Mouse (Mus musculus) liver, adult 2 months (tissue): Measurements from ENCODE around the gene Synpo2. TPM values are rescaled to one million over a fixed set of nuclear protein-coding genes. Genes with fewer than 3 reads are reported as not detected.
A peak's percentile ranks its signal among the peaks of the same experiment; 100 is the strongest.

Experiments used
- DNase-seq: peaks from one replicate; pipeline ENCODE4 v3.0.0-alpha.2; 2011; ENCODE audit warnings: low read depth, low spot score; ENCODE audit errors: extremely low read depth
- H3K27ac ChIP-seq: fragments of 200-500 bp; replicated peaks from 2 replicates; pipeline ENCODE4 v1.5.1; 2012; ENCODE audit warnings: low read depth, mild to moderate bottlenecking, control low read depth, inconsistent platforms, low read length; ENCODE audit not compliant: insufficient read depth
- H3K27me3 ChIP-seq: fragments of 200-500 bp; 2 replicates; pipeline ENCODE4 v1.6.1; 2012; ENCODE audit warnings: mild to moderate bottlenecking, moderate library complexity, low read length, inconsistent platforms; ENCODE audit not compliant: control insufficient read depth, insufficient read depth
- H3K36me3 ChIP-seq: fragments of 200-500 bp; 2 replicates; pipeline ENCODE4 v1.6.1; 2012; ENCODE audit warnings: low read length, inconsistent platforms; ENCODE audit not compliant: control insufficient read depth, insufficient read depth
- H3K4me1 ChIP-seq: fragments of 200-500 bp; 2 replicates; pipeline ENCODE4 v1.6.1; 2011; ENCODE audit warnings: low read length; ENCODE audit not compliant: control insufficient read depth, insufficient read depth
- H3K4me3 ChIP-seq: fragments of 200-500 bp; 2 replicates; pipeline ENCODE4 v1.5.1; 2011; ENCODE audit warnings: low read depth, mild to moderate bottlenecking, control low read depth, low read length, moderate library complexity; ENCODE audit not compliant: insufficient read depth
- H3K79me2 ChIP-seq: fragments of 200-500 bp; 2 replicates; pipeline ENCODE4 v1.6.1; 2012; ENCODE audit warnings: inconsistent platforms, mild to moderate bottlenecking, low read length, moderate library complexity; ENCODE audit not compliant: control insufficient read depth, insufficient read depth
- H3K9ac ChIP-seq: fragments of 200-500 bp; 2 replicates; pipeline ENCODE4 v1.6.1; 2012; ENCODE audit warnings: low read depth, mild to moderate bottlenecking, control low read depth, inconsistent platforms, low read length
- CTCF ChIP-seq: fragments of 200-500 bp; IDR thresholded peaks from 2 replicates; pipeline ENCODE4 v1.5.1; 2011; ENCODE audit warnings: low read depth, low read length, control low read depth
- POLR2A ChIP-seq: fragments of 200-500 bp; IDR thresholded peaks from 2 replicates; pipeline ENCODE4 v1.6.1; 2011; ENCODE audit warnings: low read length, control low read depth; ENCODE audit not compliant: insufficient read depth; ENCODE audit errors: extremely low read depth
- WGBS: fragments of 180-500 bp; shearing (Covaris S2); methylation state at CpG from one replicate; pipeline ENCODE4 v1.1.7; 2018; 5-methylcytosine and 5-hydroxymethylcytosine counted together
- polyA plus RNA-seq: library from polyadenylated mRNA; depleted of rRNA; stranded (reverse); fragments of >200 nt; gene quantifications from 2 replicates; pipeline ENCODE4 v1.2.3, GENCODE M21; 2012; rRNA removed
- total RNA-seq: library from RNA; depleted of rRNA; stranded (reverse); fragments of >200 nt; gene quantifications from 2 replicates; pipeline ENCODE4 v1.2.3, GENCODE M21; 2014; rRNA removed

Gene Synpo2
- total RNA-seq (0.34 and 0.37 TPM in 2 replicates), polyA plus RNA-seq (0.06 TPM in 2 replicates)

GRCm38 (mm10) chr3:123235921-123236320 is at the start of gene Synpo2:
Synpo2 (minus strand) TSS chr3:123236149.
- TF ChIP-seq POLR2A (0 out of 2 replicates have a peak, but pooled peaks have one; percentile 28), CTCF (no peak)
- Histone ChIP-seq H3K4me3 (peak within 1 kb of the TSS; percentile 43), H3K27me3 (no peaks in the 10 kb centered on the region), H3K27ac (no peak within 1 kb of the TSS), H3K79me2 (no peaks in the 10 kb centered on the region), H3K4me1 (no peaks in the 10 kb centered on the region), H3K36me3 (no peaks in the 10 kb centered on the region), H3K9ac (peak within 1 kb of the TSS; percentile 33; the same call in 1 of the 2 replicates)
- under 1% methylated on average over 20 of the region's 20 CpGs for WGBS
- peak; percentile 73 for DNase-seq

DNA sequence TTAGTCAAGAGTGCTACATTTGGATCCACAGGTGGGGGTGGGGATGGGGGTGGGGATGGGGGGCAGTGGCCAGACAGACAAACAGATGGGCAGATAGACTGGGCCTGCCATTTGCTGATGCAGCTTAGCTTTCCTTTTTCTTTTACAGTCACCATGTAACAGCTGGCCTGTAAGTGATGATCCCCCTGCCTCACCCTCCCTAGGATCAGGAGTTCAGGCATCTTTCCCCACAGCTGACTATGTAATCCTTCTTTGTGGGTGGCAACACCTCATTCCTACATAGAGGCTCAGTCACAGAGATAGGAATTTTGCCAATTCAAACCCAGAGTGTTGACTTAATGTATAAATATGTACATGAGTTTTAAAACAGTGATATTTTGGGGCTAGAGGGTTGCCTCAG is 49.7 kb upstream of the Synpo2 start:
- Histone ChIP-seq H3K9ac (no peak overlapping the region), H3K4me1 (peaks cover 9% of the 10 kb centered on the region), H3K27ac (no peak overlapping the region), H3K79me2 (peaks cover 20% of the 10 kb centered on the region), H3K27me3 (no peaks in the 10 kb centered on the region), H3K36me3 (peaks cover 29% of the 10 kb centered on the region), H3K4me3 (no peak overlapping the region)
- no peak for TF ChIP-seq POLR2A
- TF ChIP-seq CTCF, result no peak
- no peak for DNase-seq

GRCm38 (mm10) chr3:123284284-123284683 is 48.3 kb upstream of the Synpo2 start:
- Histone ChIP-seq H3K4me3 (no peak overlapping the region), H3K36me3 (peaks cover 33% of the 10 kb centered on the region), H3K79me2 (peaks cover 20% of the 10 kb centered on the region), H3K4me1 (peaks cover 9% of the 10 kb centered on the region), H3K27me3 (no peaks in the 10 kb centered on the region), H3K9ac (no peak overlapping the region), H3K27ac (no peak overlapping the region)
- WGBS, result 96% methylated on average over 5 of the region's 5 CpGs
- DNase-seq, result no peak
- no peak for TF ChIP-seq POLR2A
- no peak for TF ChIP-seq CTCF

- Histone ChIP-seq H3K4me3 (no peak overlapping the region), H3K36me3 (peaks cover 36% of the 10 kb centered on the region), H3K27me3 (no peaks in the 10 kb centered on the region), H3K9ac (no peak overlapping the region), H3K79me2 (peaks cover 23% of the 10 kb centered on the region), H3K4me1 (peaks cover 2% of the 10 kb centered on the region), H3K27ac (no peak overlapping the region)
- WGBS, result 88% methylated on average over 12 of the region's 12 CpGs
- no peak for DNase-seq
- TF ChIP-seq CTCF, result no peak
- TF ChIP-seq POLR2A, result no peak
Measured at GRCm38 (mm10) chr3:123282866-123283615, 47.1 kb upstream of the Synpo2 start.

DNA sequence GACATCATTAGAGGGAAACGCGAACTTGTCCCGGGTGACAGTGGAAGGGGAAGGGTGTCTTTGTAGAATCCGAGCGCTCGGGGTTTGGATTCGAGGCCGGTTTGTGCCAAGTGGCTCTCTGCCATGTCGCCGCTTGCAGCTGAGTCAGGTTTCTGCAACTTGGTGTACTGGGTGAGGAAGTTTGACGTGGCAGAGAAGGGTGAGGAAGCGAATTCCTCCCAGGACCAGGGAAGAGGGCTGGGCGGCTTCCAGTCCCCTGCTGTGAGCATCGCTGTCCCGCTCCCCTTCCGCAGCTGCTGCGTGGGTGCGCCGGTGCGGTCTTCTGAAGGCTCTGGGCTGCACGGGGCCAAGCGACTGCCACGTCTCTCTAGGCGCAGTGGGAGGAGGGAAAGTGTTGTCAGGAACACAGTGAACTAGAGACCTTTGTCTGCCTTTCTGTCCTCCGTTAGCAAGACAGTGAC is 31.8 kb upstream of the Synpo2 start:
- peaks cover 27% of the 10 kb centered on the region for H3K36me3 ChIP-seq
- H3K79me2 ChIP-seq, result peaks cover 24% of the 10 kb centered on the region
- H3K4me3 ChIP-seq, result peak overlapping the region; percentile 88
- peaks cover 8% of the 10 kb centered on the region for H3K4me1 ChIP-seq
- H3K27ac ChIP-seq, result peak overlapping the region; percentile 95
- H3K9ac ChIP-seq, result peak overlapping the region; percentile 94
- WGBS, result under 1% methylated on average over 25 of the region's 25 CpGs
- DNase-seq, result peak; percentile 90
- TF ChIP-seq CTCF (no peak), POLR2A (0 out of 2 replicates have a peak, but pooled peaks have one; percentile 35)
- H3K27me3 ChIP-seq, result no peaks in the 10 kb centered on the region
